Mouse (Mus musculus) G1E (cell line): ENCODE results near the gene Pygm. TPM values are rescaled to one million over a fixed set of nuclear protein-coding genes. Genes with fewer than 3 reads are reported as not detected.
A peak's percentile ranks its signal among the peaks of the same experiment; 100 is the strongest.

ENCODE experiments used
- ATAC-seq: 2 replicates; pipeline ENCODE4 v1.8.0; 2016; ENCODE audit warnings: mild to moderate bottlenecking; ENCODE audit not compliant: insufficient number of reproducible peaks, poor library complexity, low FRiP score, severe bottlenecking; ENCODE audit errors: extremely low read depth
- DNase-seq: peaks from one replicate; pipeline ENCODE4 v3.0.0; 2012; ENCODE audit warnings: low spot score
- H3K27me3 ChIP-seq: 2 replicates; pipeline ENCODE4 v1.6.1; 2012; ENCODE audit warnings: mild to moderate bottlenecking, low read length, inconsistent platforms; ENCODE audit not compliant: insufficient read depth
- H3K36me3 ChIP-seq: replicated peaks from 2 replicates; pipeline ENCODE3; 2012; ENCODE audit warnings: mild to moderate bottlenecking, inconsistent platforms
- H3K4me1 ChIP-seq: 2 replicates; pipeline ENCODE4 v1.6.1; 2012; ENCODE audit warnings: low read depth, low read length, inconsistent platforms, mixed read lengths; ENCODE audit not compliant: insufficient read depth
- H3K4me3 ChIP-seq: 2 replicates; pipeline ENCODE4 v1.5.1; 2012; ENCODE audit warnings: low read depth, mild to moderate bottlenecking, inconsistent platforms, low read length, moderate library complexity, mixed read lengths
- H3K9me3 ChIP-seq: replicated peaks from 2 replicates; pipeline ENCODE4 v1.6.1; 2012; ENCODE audit warnings: inconsistent platforms
- CTCF ChIP-seq: IDR thresholded peaks from 2 replicates; pipeline ENCODE4 v1.5.1; 2012; ENCODE audit warnings: low read depth, low read length, inconsistent platforms, mixed read lengths
- GATA1 ChIP-seq: IDR thresholded peaks from 2 replicates; pipeline ENCODE4 v1.6.1; 2012; ENCODE audit warnings: borderline replicate concordance, low read length, inconsistent platforms, mixed read lengths
- GATA2 ChIP-seq: IDR thresholded peaks from 2 replicates; pipeline ENCODE4 v1.6.1; 2012; ENCODE audit warnings: low read depth, low read length, inconsistent platforms, borderline replicate concordance
- POLR2AphosphoS5 ChIP-seq: IDR thresholded peaks from 2 replicates; pipeline ENCODE4 v1.6.1; 2012; ENCODE audit warnings: low read depth, low read length, inconsistent platforms; ENCODE audit not compliant: insufficient replicate concordance
- TAL1 ChIP-seq: conservative IDR thresholded peaks from 2 replicates; pipeline ENCODE4 v1.6.1; 2012; ENCODE audit warnings: low read depth, low read length, inconsistent platforms, mixed read lengths
- polyA plus RNA-seq: library from polyadenylated mRNA; stranded (reverse); fragments of >175 nt; gene quantifications from 2 replicates; pipeline ENCODE4 v1.2.3, GENCODE M21; 2012
- total RNA-seq, 2 experiments: library from RNA; stranded (forward) in 1 of 2; stranded (reverse) in 1 of 2; fragments of 200-1000 nt in 1 of 2; fragments of >200 nt in 1 of 2; fragmentation: Nextera tagmentation in 1 of 2; gene quantifications; 2 replicates each; pipeline ENCODE4 v1.2.3; 2014 to 2017

Pygm gene
- total and polyA plus RNA-seq, 3 experiments, result 0.14 to 7.1 (median 0.87) TPM

GRCm38 (mm10) chr19:6424137-6424881, 40.1 kb downstream of the Pygm start:
- ATAC-seq, result no peak
- DNase-seq, result no peak
- no peak overlapping the region for H3K4me3 ChIP-seq
- TF ChIP-seq POLR2AphosphoS5 (no peak), CTCF (no peak), GATA2 (no peak), GATA1 (no peak), TAL1 (no peak)
- peaks cover 26% of the 10 kb centered on the region; the same call in 1 of the 2 replicates for H3K27me3 ChIP-seq
- H3K9me3 ChIP-seq, result peaks cover 15% of the 10 kb centered on the region
- H3K36me3 ChIP-seq, result no peaks in the 10 kb centered on the region
- H3K4me1 ChIP-seq, result no peaks in the 10 kb centered on the region; the same call in 1 of the 2 replicates

GRCm38 (mm10) chr19:6425595-6425994, 41.4 kb downstream of the Pygm start:
- no peaks in the 10 kb centered on the region; the same call in 1 of the 2 replicates for H3K4me1 ChIP-seq
- H3K4me3 ChIP-seq, result no peak overlapping the region
- H3K9me3 ChIP-seq, result peaks cover 15% of the 10 kb centered on the region
- peaks cover 15% of the 10 kb centered on the region; the same call in 1 of the 2 replicates for H3K27me3 ChIP-seq
- no peaks in the 10 kb centered on the region for H3K36me3 ChIP-seq
- ATAC-seq (no peak), DNase-seq (no peak)
- no peak for TF ChIP-seq TAL1

- no peak overlapping the region for H3K4me3 ChIP-seq
- TF ChIP-seq TAL1, result no peak
- no peak for TF ChIP-seq POLR2AphosphoS5
- TF ChIP-seq GATA1, result no peak
- TF ChIP-seq GATA2, result no peak
- TF ChIP-seq CTCF, result no peak
- DNase-seq (no peak), ATAC-seq (no peak)
- no peaks in the 10 kb centered on the region; the same call in 1 of the 2 replicates for H3K4me1 ChIP-seq
- H3K9me3 ChIP-seq, result peaks cover 15% of the 10 kb centered on the region
- H3K27me3 ChIP-seq, result peaks cover 7% of the 10 kb centered on the region; the same call in 1 of the 2 replicates
- no peaks in the 10 kb centered on the region for H3K36me3 ChIP-seq
Observed at GRCm38 (mm10) chr19:6426703-6427500, 42.7 kb downstream of the Pygm start.

- Histone ChIP-seq H3K4me1 (no peaks in the 10 kb centered on the region; the same call in 1 of the 2 replicates), H3K27me3 (peaks cover 7% of the 10 kb centered on the region; the same call in 1 of the 2 replicates), H3K36me3 (no peaks in the 10 kb centered on the region), H3K9me3 (peaks cover 15% of the 10 kb centered on the region), H3K4me3 (peak overlapping the region; percentile 13; the same call in 1 of the 2 replicates)
- DNase-seq (no peak), ATAC-seq (no peak)
- TF ChIP-seq CTCF (no peak), POLR2AphosphoS5 (no peak)
Observed at GRCm38 (mm10) chr19:6427653-6428434, 43.6 kb downstream of the Pygm start.

GRCm38 (mm10) chr19:6428501-6429200, 44.5 kb downstream of the Pygm start:
- Histone ChIP-seq H3K4me3 (peak overlapping the region; percentile 13; the same call in 1 of the 2 replicates), H3K36me3 (no peaks in the 10 kb centered on the region), H3K27me3 (peaks cover 7% of the 10 kb centered on the region; the same call in 1 of the 2 replicates), H3K9me3 (peaks cover 15% of the 10 kb centered on the region), H3K4me1 (no peaks in the 10 kb centered on the region; the same call in 1 of the 2 replicates)
- DNase-seq (no peak), ATAC-seq (no peak)
- TF ChIP-seq POLR2AphosphoS5 (no peak), GATA1 (no peak), CTCF (no peak), GATA2 (no peak), TAL1 (no peak)

- Histone ChIP-seq H3K4me3 (no peak overlapping the region), H3K9me3 (no peaks in the 10 kb centered on the region), H3K27me3 (peaks cover 32% of the 10 kb centered on the region), H3K4me1 (peaks cover under 1% of the 10 kb centered on the region; the same call in 1 of the 2 replicates), H3K36me3 (no peaks in the 10 kb centered on the region)
- TF ChIP-seq POLR2AphosphoS5 (no peak), GATA1 (no peak), GATA2 (no peak), CTCF (no peak), TAL1 (no peak)
- ATAC-seq, result no peak
- DNase-seq, result no peak
Observed at GRCm38 (mm10) chr19:6443016-6443415, 58.8 kb downstream of the Pygm start.
